Mouse (Mus musculus) kidney, embryonic 14.5 days (tissue): ENCODE measurements around the gene Jph4. TPM values are rescaled to one million over a fixed set of nuclear protein-coding genes. Genes with fewer than 3 reads are reported as not detected.

Experiments
- ATAC-seq: fragments of 200-750 bp; cut with Nextera tagmentation; 2 replicates; pipeline ENCODE4 v1.8.0; 2017; ENCODE audit warnings: moderate number of reproducible peaks, mild to moderate bottlenecking, moderate TSS enrichment, moderate library complexity; ENCODE audit not compliant: low FRiP score, low TSS enrichment
- H3K27ac ChIP-seq: fragments of 300-500 bp; sonication (generic); 2 replicates; pipeline ENCODE4 v1.5.1; 2014; ENCODE audit warnings: low read depth, mild to moderate bottlenecking, low read length, moderate library complexity, mixed read lengths
- H3K27me3 ChIP-seq: fragments of 300-500 bp; sonication (generic); 2 replicates; pipeline ENCODE4 v1.6.1; 2014; ENCODE audit warnings: mild to moderate bottlenecking, low read length; ENCODE audit not compliant: control insufficient read depth, insufficient read depth
- H3K36me3 ChIP-seq: fragments of 300-500 bp; sonication (generic); 2 replicates; pipeline ENCODE4 v1.6.1; 2014; ENCODE audit warnings: low read length, mixed read lengths; ENCODE audit not compliant: control insufficient read depth, insufficient read depth
- H3K4me1 ChIP-seq: fragments of 300-500 bp; sonication (generic); 2 replicates; pipeline ENCODE4 v1.6.1; 2014; ENCODE audit warnings: low read length, mixed read lengths; ENCODE audit not compliant: control insufficient read depth, insufficient read depth
- H3K4me2 ChIP-seq: fragments of 300-500 bp; sonication (generic); replicated peaks from 2 replicates; pipeline ENCODE4 v1.6.1; 2014; ENCODE audit warnings: low read depth, mild to moderate bottlenecking, low read length
- H3K4me3 ChIP-seq: fragments of 300-500 bp; sonication (generic); 2 replicates; pipeline ENCODE4 v1.5.1; 2014; ENCODE audit warnings: mild to moderate bottlenecking, low read length
- H3K9ac ChIP-seq: fragments of 300-500 bp; sonication (generic); 2 replicates; pipeline ENCODE4 v1.6.1; 2014; ENCODE audit warnings: low read depth, mild to moderate bottlenecking, low read length, moderate library complexity
- H3K9me3 ChIP-seq: fragments of 300-500 bp; sonication (generic); 2 replicates; pipeline ENCODE4 v1.6.1; 2016; ENCODE audit warnings: low read length; ENCODE audit not compliant: control insufficient read depth
- WGBS: fragments of 180-500 bp; shearing (Covaris S2); extraction: QIAGEN DNeasy Blood & Tissue Kit; methylation state at CpG from one replicate; pipeline ENCODE4 v1.1.7; 2014; 5-methylcytosine and 5-hydroxymethylcytosine counted together
- polyA plus RNA-seq: library from polyadenylated mRNA; unstranded; fragments of >200 nt; fragmentation: Nextera tagmentation; extraction: Ambion mirVana; gene quantifications from 2 replicates; pipeline ENCODE4 v1.2.1, GENCODE M21; 2014

The Jph4 gene
- polyA plus RNA-seq, 1 experiment from 2014 or later: 0.55 TPM

DNA sequence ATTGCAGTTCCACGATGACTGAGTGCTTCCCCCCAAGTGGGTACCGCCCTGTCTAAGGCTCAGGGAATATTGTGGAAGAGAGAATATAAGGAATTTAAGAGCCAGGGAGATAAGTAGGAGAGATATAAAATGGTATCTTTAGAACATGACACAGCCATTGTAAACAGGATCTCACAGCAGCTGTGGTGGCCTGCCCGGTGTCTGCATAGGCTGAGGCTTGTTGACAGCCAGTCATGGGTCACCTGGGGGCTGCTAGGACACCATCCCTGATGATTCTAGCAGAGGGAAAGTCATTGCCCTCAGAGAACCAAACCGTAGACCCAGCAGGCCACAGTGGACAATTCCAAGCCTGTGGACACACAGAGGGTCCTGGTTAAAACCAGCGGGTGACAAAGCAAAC, 34.2 kb upstream of the Jph4 start:
- Histone ChIP-seq H3K4me3 (no peak overlapping the region), H3K9me3 (no peaks in the 10 kb centered on the region), H3K36me3 (no peaks in the 10 kb centered on the region), H3K4me1 (no peaks in the 10 kb centered on the region), H3K9ac (no peak overlapping the region), H3K4me2 (no peak overlapping the region), H3K27ac (no peak overlapping the region), H3K27me3 (no peaks in the 10 kb centered on the region)
- 79% methylated on average over 5 of the region's 5 CpGs for WGBS
- no peak for ATAC-seq

GRCm38 (mm10) chr14:55149041-55149440, 32.3 kb upstream of the Jph4 start:
- Histone ChIP-seq H3K27ac (no peak overlapping the region), H3K36me3 (no peaks in the 10 kb centered on the region), H3K27me3 (no peaks in the 10 kb centered on the region), H3K9ac (no peak overlapping the region), H3K9me3 (no peaks in the 10 kb centered on the region), H3K4me3 (no peak overlapping the region), H3K4me2 (no peak overlapping the region), H3K4me1 (no peaks in the 10 kb centered on the region)
- WGBS: 78% methylated on average over 5 of the region's 5 CpGs
- no peak for ATAC-seq

DNA sequence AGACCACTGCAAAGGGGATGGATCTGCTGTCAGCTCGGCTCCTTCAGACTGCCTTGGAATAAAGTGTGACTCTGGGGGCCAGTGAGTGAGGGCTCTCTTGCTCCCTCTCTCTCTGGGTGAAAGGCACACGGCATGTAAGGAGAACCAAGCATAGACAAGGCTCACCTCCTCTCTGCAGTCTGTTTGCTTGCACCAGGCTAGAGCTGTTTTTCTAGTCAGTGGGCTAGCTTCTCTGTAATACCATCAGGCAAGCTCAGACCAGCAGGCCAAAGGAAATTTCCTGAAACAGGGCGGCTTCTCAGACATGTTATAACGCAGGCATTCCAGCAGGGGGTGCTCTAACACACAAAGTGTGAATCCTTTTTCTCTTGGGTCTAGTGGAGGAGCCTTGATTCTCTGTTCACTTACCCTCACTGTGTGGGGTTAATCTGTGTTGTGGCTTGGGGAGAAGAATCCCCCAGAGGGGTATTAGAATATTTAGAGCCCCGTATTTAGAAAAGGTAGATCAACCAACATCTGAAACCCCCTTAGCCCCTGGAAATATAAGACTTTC, 31.7 kb upstream of the Jph4 start:
- no peaks in the 10 kb centered on the region for H3K36me3 ChIP-seq
- no peaks in the 10 kb centered on the region for H3K27me3 ChIP-seq
- no peak overlapping the region for H3K4me2 ChIP-seq
- peak; percentile 41; the same call in 1 of the 2 replicates for ATAC-seq
- WGBS: 30% methylated on average over 5 of the region's 5 CpGs
- H3K9me3 ChIP-seq: no peaks in the 10 kb centered on the region
- H3K27ac ChIP-seq: no peak overlapping the region
- H3K9ac ChIP-seq: no peak overlapping the region
- no peak overlapping the region for H3K4me3 ChIP-seq
- no peaks in the 10 kb centered on the region for H3K4me1 ChIP-seq

- no peaks in the 10 kb centered on the region for H3K9me3 ChIP-seq
Measured at GRCm38 (mm10) chr14:55146829-55147401, 30.2 kb upstream of the Jph4 start.

GRCm38 (mm10) chr14:55146324-55146723, 29.6 kb upstream of the Jph4 start:
- no peaks in the 10 kb centered on the region for H3K4me1 ChIP-seq
- no peak overlapping the region for H3K27ac ChIP-seq
- H3K9ac ChIP-seq: no peak overlapping the region
- no peaks in the 10 kb centered on the region for H3K9me3 ChIP-seq
- H3K4me2 ChIP-seq: no peak overlapping the region
- H3K4me3 ChIP-seq: no peak overlapping the region
- ATAC-seq: no peak
- no peaks in the 10 kb centered on the region for H3K36me3 ChIP-seq
- H3K27me3 ChIP-seq: no peaks in the 10 kb centered on the region
- 92% methylated on average over 1 of the region's 1 CpGs for WGBS

More at GRCm38 (mm10) chr14:55146829-55147401, 30.2 kb upstream of the Jph4 start:
- Histone ChIP-seq H3K4me3 (no peak overlapping the region), H3K9ac (no peak overlapping the region), H3K27me3 (no peaks in the 10 kb centered on the region), H3K27ac (no peak overlapping the region), H3K36me3 (no peaks in the 10 kb centered on the region), H3K4me2 (no peak overlapping the region), H3K4me1 (no peaks in the 10 kb centered on the region)
- ATAC-seq: no peak
- 88% methylated on average over 12 of the region's 12 CpGs for WGBS

DNA sequence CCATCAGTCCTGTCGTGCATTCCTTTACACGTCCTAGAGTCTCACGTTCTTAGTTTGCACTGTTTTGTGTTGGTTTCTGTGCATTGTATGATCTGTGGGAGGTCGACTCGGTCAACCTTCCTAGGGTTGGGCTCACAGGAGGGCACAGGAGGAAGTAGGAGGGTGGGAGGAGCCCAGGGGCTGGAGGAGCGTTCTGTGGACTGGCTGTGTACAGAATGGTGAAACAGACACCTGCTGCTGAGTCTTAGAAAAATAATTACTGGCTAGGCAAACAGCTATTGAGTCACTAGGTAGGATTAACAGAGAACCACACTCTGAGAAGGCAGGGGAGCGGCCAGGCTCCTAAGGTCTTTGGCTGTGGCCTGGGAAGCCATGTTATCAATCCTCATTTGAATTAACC, 22.6 kb upstream of the Jph4 start:
- Histone ChIP-seq H3K27me3 (no peaks in the 10 kb centered on the region), H3K36me3 (no peaks in the 10 kb centered on the region), H3K9ac (no peak overlapping the region), H3K4me1 (peaks cover 5% of the 10 kb centered on the region; the same call in 1 of the 2 replicates), H3K27ac (no peak overlapping the region), H3K4me2 (no peak overlapping the region), H3K4me3 (no peak overlapping the region), H3K9me3 (no peaks in the 10 kb centered on the region)
- 27% methylated on average over 7 of the region's 7 CpGs for WGBS
- ATAC-seq: peak; percentile 66; the same call in 1 of the 2 replicates

- 55% methylated on average over 8 of the region's 8 CpGs for WGBS
- Histone ChIP-seq H3K27me3 (no peaks in the 10 kb centered on the region), H3K27ac (no peak overlapping the region), H3K9ac (no peak overlapping the region), H3K4me2 (no peak overlapping the region), H3K4me1 (peaks cover 5% of the 10 kb centered on the region; the same call in 1 of the 2 replicates), H3K36me3 (no peaks in the 10 kb centered on the region), H3K4me3 (no peak overlapping the region), H3K9me3 (no peaks in the 10 kb centered on the region)
- ATAC-seq: no peak
Measured at GRCm38 (mm10) chr14:55135676-55136075, 18.9 kb upstream of the Jph4 start.

- 92% methylated on average over 7 of the region's 7 CpGs for WGBS
- Histone ChIP-seq H3K4me2 (no peak overlapping the region), H3K36me3 (no peaks in the 10 kb centered on the region), H3K9ac (no peak overlapping the region), H3K27me3 (no peaks in the 10 kb centered on the region), H3K27ac (no peak overlapping the region), H3K4me1 (no peaks in the 10 kb centered on the region), H3K4me3 (no peak overlapping the region), H3K9me3 (no peaks in the 10 kb centered on the region)
- no peak for ATAC-seq
Measured at GRCm38 (mm10) chr14:55126521-55126920, 9.8 kb upstream of the Jph4 start.

DNA sequence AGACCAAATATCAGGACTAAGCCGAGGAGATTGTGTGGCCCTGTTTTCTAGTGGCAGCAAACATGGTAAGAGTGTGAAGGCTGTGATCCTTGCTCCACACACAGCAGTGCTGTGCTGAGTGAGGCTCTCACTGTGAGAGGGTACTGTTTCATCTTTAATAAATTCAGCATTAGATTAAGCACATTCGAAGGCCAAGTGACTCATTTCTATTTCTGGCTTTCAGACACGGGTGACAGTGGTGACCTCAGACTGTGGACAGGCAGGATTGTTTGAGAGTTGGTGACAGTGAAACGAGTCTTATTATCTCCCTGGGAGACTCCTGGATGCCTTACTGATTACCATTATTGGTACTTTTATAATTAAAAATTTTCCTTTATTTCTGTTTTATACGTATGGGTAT, 9.0 kb upstream of the Jph4 start:
- Histone ChIP-seq H3K4me2 (no peak overlapping the region), H3K9me3 (no peaks in the 10 kb centered on the region), H3K4me3 (no peak overlapping the region), H3K27ac (no peak overlapping the region), H3K27me3 (no peaks in the 10 kb centered on the region), H3K4me1 (no peaks in the 10 kb centered on the region), H3K36me3 (no peaks in the 10 kb centered on the region), H3K9ac (no peak overlapping the region)
- 85% methylated on average over 5 of the region's 5 CpGs for WGBS
- ATAC-seq: no peak
